Mouse (Mus musculus): Measurements from ENCODE around the gene Ttc14.

Gene Ttc14

DNA sequence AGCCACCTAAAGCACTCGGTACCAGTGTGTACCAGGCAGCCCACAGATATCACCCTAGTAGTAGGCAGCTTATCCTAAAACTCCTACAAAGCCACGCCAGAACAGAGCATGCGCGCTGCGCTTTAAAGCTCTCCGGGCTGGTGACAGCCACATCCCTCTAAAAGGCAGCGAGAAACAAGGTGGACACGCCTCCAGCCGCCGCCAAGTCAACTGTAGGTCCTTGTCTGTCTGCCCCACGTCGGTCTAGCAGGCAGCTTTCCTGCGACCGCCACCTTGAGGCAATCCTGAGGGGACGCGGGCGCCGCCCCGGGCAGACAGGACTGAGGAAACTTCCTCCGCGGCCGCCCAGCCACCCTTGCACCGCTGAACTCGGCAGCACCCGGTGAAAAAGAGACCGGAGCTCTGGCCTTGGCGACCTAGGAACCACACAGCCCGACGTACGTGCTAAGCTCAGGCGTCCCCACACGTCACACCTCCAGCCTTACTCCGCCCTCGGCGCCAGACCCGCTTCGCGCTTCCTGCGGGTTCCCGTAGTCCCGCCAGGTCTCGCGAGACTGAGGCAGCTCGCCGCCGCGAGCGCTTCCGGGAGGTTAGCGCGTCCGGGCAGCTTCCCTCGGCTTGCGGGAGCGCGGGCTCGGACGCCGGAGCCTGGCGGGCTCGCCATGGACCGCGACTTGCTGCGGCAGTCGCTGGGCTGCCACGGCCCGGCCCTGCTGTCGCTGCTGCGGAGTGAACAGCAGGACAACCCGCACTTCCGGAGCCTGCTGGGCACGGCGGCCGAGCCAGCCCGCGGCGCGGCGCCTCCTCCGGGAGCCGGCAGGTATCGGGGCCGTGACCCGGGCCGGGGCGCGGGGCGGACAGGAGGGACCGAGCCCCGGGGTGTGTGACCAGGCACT lies at the start of gene Ttc14:
TSS of gene Ttc14 (plus strand) at position 216 of the 896 bp plus-strand sequence.
- Histone ChIP-seq H3K36me3 (ENCODE audit: insufficient read depth, low read length) (peaks cover 33% of the 10 kb centered on the region), H3K4me1 (replicated peaks; ENCODE audit: low read depth, low read length) (peaks cover 18% of the 10 kb centered on the region), H3K4me3 (replicated peaks; ENCODE audit: low read length) (peak within 1 kb of the TSS; percentile 97), H3K9me3 (ENCODE audit: low read length) (no peaks in the 10 kb centered on the region), H3K27me3 (ENCODE audit: insufficient read depth, low read length) (0 out of 2 replicates have a peak, but pooled peaks cover 3% of the 10 kb centered on the region)
- TF ChIP-seq POU5F1 (IDR thresholded peaks at IDR 0.05; ENCODE audit: borderline replicate concordance, low read length) (no peak), CTCF (conservative IDR thresholded peaks at IDR 0.05; ENCODE audit: low read length) (no peak), NANOG (IDR thresholded peaks at IDR 0.05; ENCODE audit: borderline replicate concordance, low read length) (no peak)

DNA sequence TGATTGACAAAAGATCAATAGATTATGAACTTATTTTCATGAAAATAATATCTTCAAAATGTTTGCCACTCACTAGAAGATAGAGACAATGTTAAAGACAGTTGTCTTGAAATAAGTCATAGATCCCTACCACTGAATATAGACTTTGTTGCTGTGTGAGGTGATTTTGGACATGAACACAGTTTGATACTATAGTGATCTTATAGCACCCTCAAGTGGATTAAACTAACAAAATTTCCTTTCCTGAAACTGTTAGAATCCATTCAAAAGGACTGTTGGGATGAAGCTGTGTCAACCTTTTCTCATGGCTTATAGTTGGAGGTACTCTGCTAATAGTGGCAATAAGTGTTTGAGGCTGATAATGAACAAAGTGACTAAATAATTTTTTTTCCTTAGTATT lies 8.7 kb upstream of the Ttc14 start:
- Histone ChIP-seq H3K4me3 (replicated peaks; ENCODE audit: low read length) (no peak overlapping the region), H3K27me3 (ENCODE audit: insufficient read depth, low read length) (no peaks in the 10 kb centered on the region), H3K36me3 (ENCODE audit: insufficient read depth, low read length) (no peaks in the 10 kb centered on the region), H3K4me1 (replicated peaks; ENCODE audit: low read depth, low read length) (no peaks in the 10 kb centered on the region), H3K9me3 (ENCODE audit: low read length) (no peaks in the 10 kb centered on the region)
- no peak; the same call in 1 of the 2 replicates for TF ChIP-seq CTCF (conservative IDR thresholded peaks at IDR 0.05; ENCODE audit: low read length)
- TF ChIP-seq POU5F1 (IDR thresholded peaks at IDR 0.05; ENCODE audit: borderline replicate concordance, low read length): no peak
- no peak for TF ChIP-seq NANOG (IDR thresholded peaks at IDR 0.05; ENCODE audit: borderline replicate concordance, low read length)

DNA sequence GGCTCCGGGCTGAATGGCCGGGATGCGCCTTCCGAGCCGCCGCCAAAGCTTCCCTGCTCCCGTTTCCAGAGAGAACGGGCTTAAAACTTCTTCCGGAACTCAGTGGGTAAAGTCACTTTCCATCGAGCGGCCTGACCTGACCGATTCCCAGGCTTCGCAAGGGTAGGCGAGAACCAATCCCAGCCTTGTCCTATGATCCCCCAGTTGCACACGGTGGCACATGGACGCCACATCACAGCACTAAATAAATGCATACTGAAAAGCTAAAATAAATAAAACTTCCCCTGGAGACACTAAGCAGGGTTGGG lies 835 bp downstream of the Ttc14 start:
- no peak for TF ChIP-seq NANOG (IDR thresholded peaks at IDR 0.05; ENCODE audit: borderline replicate concordance, low read length)
- TF ChIP-seq CTCF (conservative IDR thresholded peaks at IDR 0.05; ENCODE audit: low read length): no peak
- no peak for TF ChIP-seq POU5F1 (IDR thresholded peaks at IDR 0.05; ENCODE audit: borderline replicate concordance, low read length)
- no peaks in the 10 kb centered on the region for H3K9me3 ChIP-seq (ENCODE audit: low read length)

DNA sequence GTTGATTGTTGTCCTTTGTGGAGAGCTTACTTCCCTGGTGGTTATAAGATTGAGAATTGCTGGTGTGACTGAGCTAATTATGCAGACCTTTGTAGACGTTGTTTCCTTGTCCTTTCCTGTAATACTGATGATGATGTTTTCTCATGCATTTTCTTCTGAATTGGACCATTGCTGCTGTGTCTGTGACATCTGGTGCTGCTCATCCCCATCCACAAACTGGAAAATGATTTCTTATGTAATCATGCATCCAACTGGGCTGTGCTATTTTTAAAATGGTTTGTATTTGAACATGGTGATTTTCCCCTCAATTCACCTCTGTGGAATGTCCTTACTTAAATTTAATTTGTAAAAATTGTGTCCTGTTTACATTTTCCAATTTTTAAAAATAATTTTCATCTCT lies 7.5 kb downstream of the Ttc14 start:
- Histone ChIP-seq H3K4me3 (replicated peaks; ENCODE audit: low read length) (no peak overlapping the region), H3K27me3 (ENCODE audit: insufficient read depth, low read length) (peaks cover 4% of the 10 kb centered on the region), H3K4me1 (replicated peaks; ENCODE audit: low read depth, low read length) (no peaks in the 10 kb centered on the region), H3K36me3 (ENCODE audit: insufficient read depth, low read length) (peaks cover 81% of the 10 kb centered on the region), H3K9me3 (ENCODE audit: low read length) (no peaks in the 10 kb centered on the region)
- no peak for TF ChIP-seq CTCF (conservative IDR thresholded peaks at IDR 0.05; ENCODE audit: low read length)
- no peak for TF ChIP-seq NANOG (IDR thresholded peaks at IDR 0.05; ENCODE audit: borderline replicate concordance, low read length)
- TF ChIP-seq POU5F1 (IDR thresholded peaks at IDR 0.05; ENCODE audit: borderline replicate concordance, low read length): no peak

More for the DNA sequence above, 835 bp downstream of the Ttc14 start:
- Histone ChIP-seq H3K4me3 (replicated peaks; ENCODE audit: low read length) (peak overlapping the region; percentile 97), H3K4me1 (replicated peaks; ENCODE audit: low read depth, low read length) (peaks cover 18% of the 10 kb centered on the region), H3K36me3 (ENCODE audit: insufficient read depth, low read length) (peaks cover 38% of the 10 kb centered on the region), H3K27me3 (ENCODE audit: insufficient read depth, low read length) (0 out of 2 replicates have a peak, but pooled peaks cover 3% of the 10 kb centered on the region)

DNA sequence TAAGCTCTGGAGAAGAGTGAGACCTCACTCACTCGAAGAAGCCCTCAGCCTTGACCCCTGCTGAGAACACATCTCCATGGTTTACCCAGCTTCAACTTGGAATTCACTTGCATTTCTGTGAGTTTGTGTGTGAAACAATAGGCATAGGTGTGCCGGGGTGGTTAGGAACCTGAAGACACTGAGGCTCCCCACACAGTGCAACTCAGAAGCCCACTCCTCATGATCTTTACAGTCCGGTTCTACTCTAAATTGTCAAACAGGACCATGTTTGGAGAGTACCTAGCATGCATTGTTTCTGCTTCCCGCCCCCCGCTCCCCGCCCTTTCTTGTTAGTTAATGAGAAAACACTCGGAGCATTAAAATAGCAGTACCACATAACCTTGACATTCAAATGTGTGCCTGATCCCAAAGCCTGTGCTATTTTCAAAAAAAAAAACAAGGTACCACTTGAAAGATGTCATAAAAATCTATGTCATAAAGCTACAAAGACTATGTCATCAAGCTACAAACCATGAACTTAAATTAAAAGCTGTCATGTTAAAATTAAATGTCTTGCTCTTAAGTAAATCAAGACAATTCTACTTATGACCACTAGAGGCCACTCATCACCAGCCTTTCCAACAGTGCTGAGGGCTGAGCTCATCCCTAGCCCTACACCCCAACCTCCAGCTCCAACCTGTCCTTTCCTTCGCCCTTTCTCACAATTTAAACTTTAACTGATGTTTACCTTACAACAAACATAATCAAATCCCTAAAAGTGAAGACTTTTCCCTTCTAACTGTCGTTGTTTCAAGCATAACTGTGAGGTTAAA lies 24.7 kb downstream of the Ttc14 start:
- TF ChIP-seq CTCF (conservative IDR thresholded peaks at IDR 0.05; ENCODE audit: low read length): peak; percentile 84
- TF ChIP-seq NANOG (IDR thresholded peaks at IDR 0.05; ENCODE audit: borderline replicate concordance, low read length): no peak; the same call in 1 of the 2 replicates
- Histone ChIP-seq H3K9me3 (ENCODE audit: low read length) (no peaks in the 10 kb centered on the region), H3K27me3 (ENCODE audit: insufficient read depth, low read length) (no peaks in the 10 kb centered on the region), H3K4me1 (replicated peaks; ENCODE audit: low read depth, low read length) (peaks cover 8% of the 10 kb centered on the region), H3K36me3 (ENCODE audit: insufficient read depth, low read length) (no peaks in the 10 kb centered on the region), H3K4me3 (replicated peaks; ENCODE audit: low read length) (no peak overlapping the region)

DNA sequence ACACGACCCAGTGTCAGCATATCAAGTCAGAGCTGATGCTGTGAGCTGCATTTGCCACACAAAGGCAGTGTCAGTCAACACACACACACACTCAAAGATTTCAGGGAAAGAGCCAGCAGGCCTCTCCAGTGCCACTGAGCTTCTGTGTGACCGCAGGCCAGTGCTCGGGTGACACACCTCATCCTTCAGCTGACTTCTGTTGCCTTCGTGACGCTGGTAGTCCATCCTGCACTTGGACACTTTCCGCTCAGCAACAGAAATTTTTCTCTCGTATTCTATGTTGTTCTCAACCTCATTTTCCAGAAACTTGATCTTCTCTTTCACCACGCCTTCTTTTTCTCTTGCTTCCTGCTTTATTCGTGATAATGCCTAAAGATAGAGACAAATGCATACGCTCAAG lies 32.7 kb downstream of the Ttc14 start:
- H3K4me3 ChIP-seq (replicated peaks; ENCODE audit: low read length): no peak overlapping the region
- no peaks in the 10 kb centered on the region for H3K36me3 ChIP-seq (ENCODE audit: insufficient read depth, low read length)
- no peaks in the 10 kb centered on the region for H3K9me3 ChIP-seq (ENCODE audit: low read length)
- no peak for TF ChIP-seq NANOG (IDR thresholded peaks at IDR 0.05; ENCODE audit: borderline replicate concordance, low read length)
- TF ChIP-seq POU5F1 (IDR thresholded peaks at IDR 0.05; ENCODE audit: borderline replicate concordance, low read length): no peak
- no peaks in the 10 kb centered on the region for H3K27me3 ChIP-seq (ENCODE audit: insufficient read depth, low read length)
- no peaks in the 10 kb centered on the region for H3K4me1 ChIP-seq (replicated peaks; ENCODE audit: low read depth, low read length)

DNA sequence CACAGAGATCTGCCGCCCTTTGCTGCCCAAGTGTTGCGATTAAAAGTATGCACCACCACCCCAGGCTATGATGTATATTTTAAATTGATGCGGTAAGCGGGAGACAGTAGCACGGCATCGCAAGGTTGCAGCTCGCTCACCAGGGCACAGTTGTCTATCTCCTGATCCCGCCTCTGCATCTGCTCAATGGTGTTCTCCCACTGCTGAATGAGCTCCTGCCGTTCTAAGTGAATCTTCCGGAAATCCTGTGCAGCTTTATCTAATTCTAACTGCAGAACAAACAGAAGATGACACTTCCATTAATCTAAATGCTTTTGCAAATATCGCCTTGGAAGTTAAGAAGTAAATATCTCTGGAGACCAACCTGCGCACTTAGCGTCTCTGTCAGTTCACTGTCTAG lies 36.9 kb downstream of the Ttc14 start:
- TF ChIP-seq NANOG (IDR thresholded peaks at IDR 0.05; ENCODE audit: borderline replicate concordance, low read length) (no peak), CTCF (conservative IDR thresholded peaks at IDR 0.05; ENCODE audit: low read length) (no peak), POU5F1 (IDR thresholded peaks at IDR 0.05; ENCODE audit: borderline replicate concordance, low read length) (no peak)
- Histone ChIP-seq H3K27me3 (ENCODE audit: insufficient read depth, low read length) (no peaks in the 10 kb centered on the region), H3K36me3 (ENCODE audit: insufficient read depth, low read length) (no peaks in the 10 kb centered on the region), H3K4me3 (replicated peaks; ENCODE audit: low read length) (no peak overlapping the region), H3K9me3 (ENCODE audit: low read length) (peaks cover 3% of the 10 kb centered on the region; the same call in 1 of the 2 replicates), H3K4me1 (replicated peaks; ENCODE audit: low read depth, low read length) (peaks cover 10% of the 10 kb centered on the region)

DNA sequence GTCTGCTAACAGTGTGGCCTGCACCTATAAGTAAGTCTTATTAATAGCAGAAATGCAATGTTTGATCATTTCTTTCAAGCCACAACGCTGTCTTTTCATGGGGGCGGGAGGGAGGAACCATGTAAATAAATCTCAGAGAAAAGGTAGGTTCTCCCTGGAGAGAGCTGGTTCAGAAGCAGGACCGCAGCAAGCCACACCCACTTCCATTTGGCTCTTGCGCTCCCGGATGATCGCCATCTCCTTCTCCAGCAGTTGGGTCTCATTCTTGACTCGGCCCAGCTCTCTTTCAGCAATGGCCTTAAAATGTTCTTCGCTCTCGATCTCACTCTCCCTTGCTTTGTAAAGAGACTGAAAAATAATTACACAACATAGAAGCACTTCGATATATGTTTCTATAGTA lies 39.2 kb downstream of the Ttc14 start:
- Histone ChIP-seq H3K4me3 (replicated peaks; ENCODE audit: low read length) (no peak overlapping the region; the same call in 1 of the 2 replicates), H3K36me3 (ENCODE audit: insufficient read depth, low read length) (no peaks in the 10 kb centered on the region)

More for the DNA sequence above, 39.2 kb downstream of the Ttc14 start:
- Histone ChIP-seq H3K27me3 (ENCODE audit: insufficient read depth, low read length) (0 out of 2 replicates have a peak, but pooled peaks cover 4% of the 10 kb centered on the region), H3K9me3 (ENCODE audit: low read length) (peaks cover 3% of the 10 kb centered on the region; the same call in 1 of the 2 replicates), H3K4me1 (replicated peaks; ENCODE audit: low read depth, low read length) (peaks cover 16% of the 10 kb centered on the region)
- no peak for TF ChIP-seq CTCF (conservative IDR thresholded peaks at IDR 0.05; ENCODE audit: low read length)
- TF ChIP-seq NANOG (IDR thresholded peaks at IDR 0.05; ENCODE audit: borderline replicate concordance, low read length): no peak
- TF ChIP-seq POU5F1 (IDR thresholded peaks at IDR 0.05; ENCODE audit: borderline replicate concordance, low read length): no peak
